8 mouse cellular contexts compared by ENCODE assay signal in genomic region chr8:108710607-108711489, GRCm38 (mm10).
DNase-seq lines count a peak whose midpoint lies in the region; ATAC-seq and TF ChIP-seq lines count a peak whose summit lies in the region.

No protein-coding gene starts in this region.

- H3K36me3 ChIP-seq in embryonic facial prominence, embryonic 10.5 days (replicated peaks) = no peaks in the 10 kb centered on the region
- no peaks in the 10 kb centered on the region for H3K36me3 ChIP-seq in heart, postnatal 0 days (replicated peaks; ENCODE audit: control insufficient read depth, insufficient read depth, low read length)
- no peaks in the 10 kb centered on the region for H3K36me3 ChIP-seq in midbrain, embryonic 11.5 days (ENCODE audit: control insufficient read depth, insufficient read depth, low read length)

- H3K4me2 ChIP-seq in heart, postnatal 0 days (ENCODE audit: low read depth, low read length) = no peak overlapping the region
- peak overlapping the region; percentile 93 for H3K4me2 ChIP-seq in midbrain, embryonic 11.5 days

- no peak overlapping the region for H3K9ac ChIP-seq in heart, postnatal 0 days (replicated peaks; ENCODE audit: low read depth, low read length)
- peak overlapping the region; percentile 47 for H3K9ac ChIP-seq in midbrain, embryonic 11.5 days (ENCODE audit: low read length)

- TF ChIP-seq CTCF in heart, postnatal 0 days (IDR thresholded peaks at IDR 0.05; ENCODE audit: low read depth) = no peak

- 2% methylated on average over 8 of the region's 8 CpGs for WGBS in embryonic facial prominence, embryonic 10.5 days
- WGBS in heart, postnatal 0 days = 29% methylated on average over 8 of the region's 8 CpGs
- WGBS in midbrain, embryonic 11.5 days = 2% methylated on average over 8 of the region's 8 CpGs

- no peak for TF ChIP-seq EP300 in heart, postnatal 0 days (IDR thresholded peaks at IDR 0.05; ENCODE audit: low read depth)

- no peaks in the 10 kb centered on the region for H3K9me3 ChIP-seq in embryonic facial prominence, embryonic 10.5 days
- H3K9me3 ChIP-seq in heart, postnatal 0 days (replicated peaks; ENCODE audit: control insufficient read depth, low read length) = no peaks in the 10 kb centered on the region
- H3K9me3 ChIP-seq in midbrain, embryonic 11.5 days (ENCODE audit: control insufficient read depth, low read length) = no peaks in the 10 kb centered on the region

- H3K4me3 ChIP-seq in embryonic facial prominence, embryonic 10.5 days = peak overlapping the region; percentile 90; the same call in 1 of the 2 replicates
- no peak overlapping the region for H3K4me3 ChIP-seq in heart, postnatal 0 days (ENCODE audit: low read depth, low read length)
- H3K4me3 ChIP-seq in midbrain, embryonic 11.5 days (ENCODE audit: low read depth, low read length) = no peak overlapping the region

- intact Hi-C loops in gastrocnemius, postnatal 14 days (cut with DNase I; ENCODE audit: low total_unique reads) = no loop called here

- H3K27me3 ChIP-seq in embryonic facial prominence, embryonic 10.5 days (replicated peaks; ENCODE audit: low read depth, poor library complexity, severe bottlenecking) = no peaks in the 10 kb centered on the region
- no peaks in the 10 kb centered on the region for H3K27me3 ChIP-seq in heart, postnatal 0 days (ENCODE audit: control insufficient read depth, insufficient read depth, low read length)
- H3K27me3 ChIP-seq in midbrain, embryonic 11.5 days (ENCODE audit: control insufficient read depth, insufficient read depth, low read length) = no peaks in the 10 kb centered on the region

- DNase-seq in gastrocnemius, postnatal 14 days = peak; percentile 33
- no peak for DNase-seq in gastrocnemius, postnatal 25 days
- no peak for DNase-seq in embryonic facial prominence, embryonic 10.5 days (ENCODE audit: low spot score)
- no peak for DNase-seq in heart, postnatal 0 days (ENCODE audit: low spot score)
- peak; percentile 93 for DNase-seq in midbrain, embryonic 11.5 days (ENCODE audit: low spot score, missing footprints)
- DNase-seq in testis, postnatal 10 days (ENCODE audit: low spot score) = no peak
- DNase-seq in cerebellum, postnatal 36 days = no peak

- H3K4me1 ChIP-seq in embryonic facial prominence, embryonic 10.5 days = peaks cover 100% of the 10 kb centered on the region
- H3K4me1 ChIP-seq in heart, postnatal 0 days (ENCODE audit: control insufficient read depth, insufficient read depth) = peaks cover 37% of the 10 kb centered on the region
- H3K4me1 ChIP-seq in midbrain, embryonic 11.5 days (ENCODE audit: control insufficient read depth, insufficient read depth, low read length) = peaks cover 85% of the 10 kb centered on the region

- ATAC-seq in heart, postnatal 0 days (ENCODE audit: insufficient read depth, low read depth) = no peak
- ATAC-seq in midbrain, embryonic 11.5 days (ENCODE audit: low FRiP score) = no peak
- no peak for ATAC-seq in megakaryocyte, adult 5-6 weeks (ENCODE audit: poor library complexity, severe bottlenecking)

- peak overlapping the region; percentile 78 for H3K27ac ChIP-seq in embryonic facial prominence, embryonic 10.5 days (replicated peaks)
- H3K27ac ChIP-seq in heart, postnatal 0 days (ENCODE audit: low read depth) = peak overlapping the region; percentile 72
- H3K27ac ChIP-seq in midbrain, embryonic 11.5 days (ENCODE audit: low read depth, low read length) = peak overlapping the region; percentile 84

Comparison
In these comparisons a context has a peak if more than half of its experiments do, and no peak if none do; other contexts are left out.
1. DNase-seq: peak in gastrocnemius, postnatal 14 days (single experiment) and midbrain, embryonic 11.5 days (single experiment); none in gastrocnemius, postnatal 25 days (single experiment), embryonic facial prominence, embryonic 10.5 days (single experiment), heart, postnatal 0 days (single experiment), testis, postnatal 10 days (single experiment) and cerebellum, postnatal 36 days (0 of 2).
2. Peak in every context shown above with its lines, with median percentiles within 50 percentile points of each other: H3K27ac ChIP-seq.